Mouse (Mus musculus) midbrain, embryonic 11.5 days (tissue): Measurements from ENCODE around the gene Dhh. TPM values are rescaled to one million over a fixed set of nuclear protein-coding genes. Genes with fewer than 3 reads are reported as not detected.

ENCODE experiments used
- ATAC-seq: fragments of 200-750 bp; cut with Nextera tagmentation; 2 replicates; pipeline ENCODE4 v1.8.0; 2017; ENCODE audit warnings: moderate TSS enrichment, moderate library complexity; ENCODE audit not compliant: low FRiP score
- DNase-seq: peaks from one replicate; pipeline ENCODE4 v3.0.0; 2015; ENCODE audit warnings: low spot score; ENCODE audit errors: missing footprints
- H3K27ac ChIP-seq: fragments of 300-500 bp; sonication (generic); 2 replicates; pipeline ENCODE4 v1.5.1; 2014; ENCODE audit warnings: low read depth, low read length
- H3K27me3 ChIP-seq: fragments of 300-500 bp; sonication (generic); 2 replicates; pipeline ENCODE4 v1.6.1; 2014; ENCODE audit warnings: mild to moderate bottlenecking, low read length, moderate library complexity, mixed read lengths; ENCODE audit not compliant: control insufficient read depth, insufficient read depth
- H3K36me3 ChIP-seq: fragments of 300-500 bp; sonication (generic); 2 replicates; pipeline ENCODE4 v1.6.1; 2014; ENCODE audit warnings: mild to moderate bottlenecking, low read length, moderate library complexity, mixed read lengths; ENCODE audit not compliant: control insufficient read depth, insufficient read depth
- H3K4me1 ChIP-seq: fragments of 300-500 bp; sonication (generic); 2 replicates; pipeline ENCODE4 v1.6.1; 2014; ENCODE audit warnings: low read length; ENCODE audit not compliant: control insufficient read depth, insufficient read depth
- H3K4me2 ChIP-seq: fragments of 300-500 bp; sonication (generic); 2 replicates; pipeline ENCODE4 v1.6.1; 2014; ENCODE audit warnings: mild to moderate bottlenecking, moderate library complexity
- H3K4me3 ChIP-seq: fragments of 300-500 bp; sonication (generic); 2 replicates; pipeline ENCODE4 v1.5.1; 2014; ENCODE audit warnings: low read depth, low read length
- H3K9ac ChIP-seq: fragments of 300-500 bp; sonication (generic); 2 replicates; pipeline ENCODE4 v1.6.1; 2014; ENCODE audit warnings: low read length
- H3K9me3 ChIP-seq: fragments of 300-500 bp; sonication (generic); 2 replicates; pipeline ENCODE4 v1.6.1; 2016; ENCODE audit warnings: low read length; ENCODE audit not compliant: control insufficient read depth
- WGBS: fragments of 180-500 bp; shearing (Covaris S2); extraction: QIAGEN DNeasy Blood & Tissue Kit; methylation state at CpG from one replicate; pipeline ENCODE4 v1.1.7; 2014; 5-methylcytosine and 5-hydroxymethylcytosine counted together
- polyA plus RNA-seq: library from polyadenylated mRNA; unstranded; fragments of >200 nt; fragmentation: Nextera tagmentation; extraction: Ambion mirVana; gene quantifications from 2 replicates; pipeline ENCODE4 v1.2.1, GENCODE M21; 2014

Dhh gene
- polyA plus RNA-seq = 0.27 and 0.40 TPM in 2 replicates

- ATAC-seq (no peak), DNase-seq (peak; percentile 92)
- Histone ChIP-seq H3K27me3 (peaks cover 61% of the 10 kb centered on the region), H3K4me2 (peak within 1 kb of the TSS; percentile 22), H3K4me3 (peak within 1 kb of the TSS; percentile 1), H3K36me3 (no peaks in the 10 kb centered on the region), H3K9me3 (no peaks in the 10 kb centered on the region), H3K27ac (no peak within 1 kb of the TSS), H3K9ac (no peak within 1 kb of the TSS), H3K4me1 (peaks cover 28% of the 10 kb centered on the region)
- WGBS = 1% methylated on average over 41 of the region's 41 CpGs
Observed at GRCm38 (mm10) chr15:98897928-98898800, at the start of gene Dhh. Gene Dhh (minus strand): TSS chr15:98898540.

- no peak overlapping the region for H3K4me2 ChIP-seq
- H3K9ac ChIP-seq = no peak overlapping the region
- H3K36me3 ChIP-seq = no peaks in the 10 kb centered on the region
- H3K4me3 ChIP-seq = no peak overlapping the region
- peaks cover 3% of the 10 kb centered on the region; the same call in 1 of the 2 replicates for H3K4me1 ChIP-seq
- no peak overlapping the region for H3K27ac ChIP-seq
- DNase-seq = no peak
- WGBS = 41% methylated on average over 3 of the region's 3 CpGs
- no peaks in the 10 kb centered on the region; the same call in 1 of the 2 replicates for H3K9me3 ChIP-seq
- H3K27me3 ChIP-seq = no peaks in the 10 kb centered on the region
- ATAC-seq = no peak
Observed at GRCm38 (mm10) chr15:98947884-98948283, 49.5 kb upstream of the Dhh start.

DNA sequence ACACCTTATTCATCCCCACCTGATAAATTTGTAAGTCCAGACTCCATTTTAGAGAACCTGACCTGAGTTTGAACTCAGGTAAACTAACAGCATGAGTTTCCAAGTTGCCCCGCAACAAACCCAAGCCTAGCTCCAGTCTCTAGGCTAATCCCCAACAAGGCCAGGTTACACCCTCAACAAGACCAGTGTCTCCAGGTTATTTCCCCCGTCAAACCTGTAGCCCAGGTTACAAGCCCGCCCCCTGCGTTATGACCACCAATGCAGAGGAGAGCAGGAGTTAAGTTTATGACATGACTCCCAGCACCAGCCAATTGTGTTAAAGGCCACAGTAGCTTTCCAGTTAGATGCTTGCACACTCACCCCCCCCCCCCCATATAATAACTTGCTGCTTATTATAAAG lies 44.8 kb upstream of the Dhh start:
- Histone ChIP-seq H3K4me2 (no peak overlapping the region), H3K9ac (no peak overlapping the region), H3K9me3 (no peaks in the 10 kb centered on the region; the same call in 1 of the 2 replicates), H3K4me1 (no peaks in the 10 kb centered on the region), H3K4me3 (no peak overlapping the region), H3K27ac (no peak overlapping the region), H3K36me3 (no peaks in the 10 kb centered on the region), H3K27me3 (no peaks in the 10 kb centered on the region)
- 76% methylated on average over 4 of the region's 4 CpGs for WGBS
- DNase-seq = no peak
- no peak for ATAC-seq

- 84% methylated on average over 4 of the region's 4 CpGs for WGBS
- ATAC-seq = no peak
- no peaks in the 10 kb centered on the region for H3K27me3 ChIP-seq
- DNase-seq = peak; percentile 70
- H3K36me3 ChIP-seq = no peaks in the 10 kb centered on the region
- H3K4me2 ChIP-seq = no peak overlapping the region
- H3K4me1 ChIP-seq = no peaks in the 10 kb centered on the region
- no peak overlapping the region for H3K4me3 ChIP-seq
- no peak overlapping the region for H3K27ac ChIP-seq
- no peaks in the 10 kb centered on the region; the same call in 1 of the 2 replicates for H3K9me3 ChIP-seq
- no peak overlapping the region for H3K9ac ChIP-seq
Observed at GRCm38 (mm10) chr15:98942081-98942480, 43.7 kb upstream of the Dhh start.

GRCm38 (mm10) chr15:98941539-98941938 lies 43.2 kb upstream of the Dhh start:
- H3K27me3 ChIP-seq = no peaks in the 10 kb centered on the region
- H3K36me3 ChIP-seq = no peaks in the 10 kb centered on the region
- H3K4me2 ChIP-seq = no peak overlapping the region
- WGBS = 79% methylated on average over 2 of the region's 2 CpGs
- H3K4me1 ChIP-seq = no peaks in the 10 kb centered on the region
- H3K4me3 ChIP-seq = no peak overlapping the region
- no peak for DNase-seq
- no peak overlapping the region for H3K27ac ChIP-seq
- ATAC-seq = no peak
- H3K9ac ChIP-seq = no peak overlapping the region
- H3K9me3 ChIP-seq = no peaks in the 10 kb centered on the region; the same call in 1 of the 2 replicates

DNA sequence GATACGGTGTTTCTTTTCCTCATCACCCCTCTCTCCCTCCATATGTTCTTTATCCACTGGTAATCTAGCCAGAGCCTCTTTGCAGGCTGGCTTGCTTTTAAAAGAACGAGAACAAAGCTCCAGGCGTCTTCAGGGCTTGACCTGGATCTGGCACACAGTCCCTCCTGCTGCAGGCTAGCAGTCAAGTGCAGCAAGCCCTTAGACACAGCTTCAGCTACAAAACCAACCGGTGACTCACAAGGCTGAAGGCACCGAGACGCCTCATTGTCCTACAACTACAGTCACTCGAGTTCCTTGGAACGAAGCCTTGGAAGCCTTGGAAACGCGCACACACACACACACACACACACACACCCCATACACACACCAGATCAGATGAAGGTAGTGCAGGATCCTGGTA lies 42.5 kb upstream of the Dhh start:
- no peak for ATAC-seq
- Histone ChIP-seq H3K9ac (no peak overlapping the region), H3K27ac (no peak overlapping the region), H3K27me3 (no peaks in the 10 kb centered on the region), H3K9me3 (no peaks in the 10 kb centered on the region; the same call in 1 of the 2 replicates), H3K4me2 (no peak overlapping the region), H3K36me3 (no peaks in the 10 kb centered on the region), H3K4me3 (no peak overlapping the region), H3K4me1 (peaks cover 1% of the 10 kb centered on the region; the same call in 1 of the 2 replicates)
- 70% methylated on average over 10 of the region's 10 CpGs for WGBS
- peak; percentile 72 for DNase-seq

GRCm38 (mm10) chr15:98934217-98934839 lies 36.0 kb upstream of the Dhh start, which contains the start of gene Tuba1b:
Gene Tuba1b (minus strand): TSS chr15:98934565.
- peak within 1 kb of the TSS; percentile 96 for H3K27ac ChIP-seq
- ATAC-seq (peak; percentile 96), DNase-seq (peak; percentile 99)
- WGBS = under 1% methylated on average over 54 of the region's 58 CpGs
- H3K4me3 ChIP-seq = peak within 1 kb of the TSS; percentile 75
- H3K9me3 ChIP-seq = no peaks in the 10 kb centered on the region
- peak within 1 kb of the TSS; percentile 97 for H3K9ac ChIP-seq
- peak within 1 kb of the TSS; percentile 98 for H3K4me2 ChIP-seq
- H3K36me3 ChIP-seq = peaks cover 2% of the 10 kb centered on the region
- H3K27me3 ChIP-seq = no peaks in the 10 kb centered on the region
- peaks cover 14% of the 10 kb centered on the region for H3K4me1 ChIP-seq

DNA sequence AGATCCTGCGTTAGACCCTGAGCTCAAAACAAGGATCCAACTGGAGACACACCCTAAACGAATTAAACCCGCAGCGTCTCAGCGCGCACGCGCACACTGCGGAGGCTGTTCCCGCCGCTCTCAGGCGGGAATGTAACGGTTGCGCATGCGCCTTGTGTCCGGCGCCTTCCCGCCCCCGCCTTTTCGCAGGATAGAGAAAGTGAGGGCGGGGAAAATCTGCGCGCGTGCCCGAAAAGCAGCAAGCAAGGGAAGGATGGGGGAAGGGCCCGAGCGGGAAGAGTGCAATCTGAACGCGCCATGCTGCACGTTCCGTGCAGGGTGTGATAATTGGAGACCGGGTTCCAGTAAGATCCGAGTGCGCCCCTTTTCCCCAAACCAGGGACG lies 35.5 kb upstream of the Dhh start:
- peak; percentile 85 for ATAC-seq
- Histone ChIP-seq H3K27ac (peak overlapping the region; percentile 96), H3K4me1 (peaks cover 14% of the 10 kb centered on the region), H3K27me3 (no peaks in the 10 kb centered on the region), H3K4me2 (peak overlapping the region; percentile 98), H3K9me3 (no peaks in the 10 kb centered on the region), H3K4me3 (peak overlapping the region; percentile 75), H3K9ac (peak overlapping the region; percentile 97), H3K36me3 (peaks cover 2% of the 10 kb centered on the region)
- peak; percentile 99 for DNase-seq
- WGBS = 0% methylated on average over 35 of the region's 35 CpGs
